Mouse (Mus musculus) erythroblast, embryonic 14.5 days (primary cell): ENCODE results near the gene Olfr1390.
"Not testable (repeated sequence)": the region's sequence is repeated elsewhere in the genome, so short reads cannot be mapped to it uniquely, and the experiment has no call there.

ENCODE experiments used
- GATA1 ChIP-seq: IDR thresholded peaks from 2 replicates; pipeline ENCODE4 v1.6.1; 2012; ENCODE audit warnings: low read length, inconsistent platforms, mixed read lengths
- TAL1 ChIP-seq: IDR thresholded peaks from 3 replicates; pipeline ENCODE4 v1.6.1; 2012; ENCODE audit warnings: low read length, inconsistent platforms, mixed read lengths

DNA sequence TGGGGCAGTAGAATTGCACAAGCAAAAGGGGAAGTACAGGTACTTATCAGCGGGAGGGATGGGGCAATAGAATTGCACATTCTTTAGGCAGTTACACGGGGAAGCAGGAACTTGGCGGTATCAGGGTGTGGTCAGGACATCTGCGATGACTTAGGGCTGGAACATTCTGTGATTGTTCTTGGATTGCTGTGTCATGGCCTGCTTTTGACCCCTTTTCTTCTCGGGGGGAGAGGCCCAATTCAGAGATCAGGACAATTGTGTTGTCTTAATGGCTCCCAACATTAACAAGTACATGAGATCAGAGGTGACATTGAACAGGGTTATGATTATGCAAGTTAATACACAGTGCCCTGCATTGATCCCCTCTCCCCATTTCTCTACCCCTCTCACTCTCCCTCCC is 26.4 kb upstream of the Olfr1390 start:
- not testable (repeated sequence) for TF ChIP-seq GATA1, TAL1
